Mouse (Mus musculus) erythroblast, embryonic 14.5 days (primary cell): ENCODE data around the gene Fscn3.
A peak's percentile ranks its signal among the peaks of the same experiment; 100 is the strongest.

Experiments used
- GATA1 ChIP-seq: IDR thresholded peaks from 2 replicates; pipeline ENCODE4 v1.6.1; 2012; ENCODE audit warnings: low read length, inconsistent platforms, mixed read lengths
- TAL1 ChIP-seq: IDR thresholded peaks from 3 replicates; pipeline ENCODE4 v1.6.1; 2012; ENCODE audit warnings: low read length, inconsistent platforms, mixed read lengths

- TF ChIP-seq TAL1, result peak; percentile 89
- TF ChIP-seq GATA1, result peak; percentile 96
Observed at GRCm38 (mm10) chr6:28423767-28424695, 3.6 kb upstream of the Fscn3 start.
